Mouse (Mus musculus): ENCODE measurements around the gene Btbd8.

The Btbd8 gene

DNA sequence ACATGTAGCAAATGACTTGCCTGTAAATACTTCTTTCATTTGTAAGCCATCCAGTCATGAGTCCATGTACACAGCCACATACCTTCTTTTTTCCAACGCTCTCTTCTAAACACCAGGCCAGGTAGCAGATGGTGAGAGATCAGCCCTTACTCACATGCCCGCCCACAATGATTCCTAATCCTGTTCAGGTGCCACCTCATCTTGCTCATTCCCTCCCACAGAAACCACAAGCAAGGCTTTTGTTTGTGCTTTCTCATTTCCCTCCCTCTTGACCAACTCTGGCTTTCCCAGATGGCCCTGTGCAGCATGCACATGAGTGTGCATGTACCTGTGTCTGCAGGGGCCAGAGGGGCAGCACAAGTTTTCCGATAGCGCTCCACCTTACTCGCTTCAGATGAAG lies 12.5 kb downstream of the Btbd8 start:
- DNase-seq = no peak

DNA sequence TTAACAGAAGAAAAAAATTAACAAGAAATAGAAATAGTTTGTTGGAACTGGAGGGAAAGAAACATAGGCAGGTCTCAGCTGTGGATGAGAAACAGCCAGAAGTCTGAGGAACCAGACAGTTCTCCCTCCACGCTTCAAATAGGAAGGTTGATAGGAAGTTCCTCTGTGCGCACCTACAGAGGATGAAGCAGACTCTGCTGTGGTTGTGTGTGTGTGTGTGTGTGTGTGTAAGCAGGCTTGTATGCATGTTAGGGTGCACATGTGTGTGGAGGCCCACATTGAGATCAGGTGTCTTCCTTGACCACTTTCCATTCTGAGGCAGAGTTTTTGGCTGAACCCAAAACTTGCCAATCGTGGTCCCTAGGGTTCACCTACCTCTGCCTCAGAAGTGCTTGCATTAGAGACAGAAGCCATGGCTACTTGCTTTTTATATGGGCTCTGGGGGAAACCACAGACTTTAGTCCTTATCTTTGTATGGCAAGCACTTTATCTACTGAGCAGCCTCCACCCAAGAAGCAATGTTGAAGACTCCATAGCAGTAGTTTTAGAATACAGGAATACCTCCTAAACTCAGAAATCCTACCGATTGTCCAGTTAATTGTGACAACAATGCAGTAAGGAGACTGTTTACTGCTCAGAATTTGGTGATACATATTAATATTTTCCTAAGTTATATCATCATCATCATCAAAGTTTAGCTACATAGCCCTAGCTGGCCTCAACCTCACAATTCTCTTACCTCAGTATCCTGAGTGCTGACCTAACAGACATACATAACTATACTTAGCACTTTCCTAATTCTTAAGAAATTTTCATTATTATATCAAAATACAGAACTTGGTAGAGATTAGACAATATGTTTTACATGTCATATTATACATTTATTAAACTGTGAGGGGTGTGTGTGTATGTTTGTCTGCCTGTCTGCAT lies 24.6 kb downstream of the Btbd8 start:
- DNase-seq = no peak

DNA sequence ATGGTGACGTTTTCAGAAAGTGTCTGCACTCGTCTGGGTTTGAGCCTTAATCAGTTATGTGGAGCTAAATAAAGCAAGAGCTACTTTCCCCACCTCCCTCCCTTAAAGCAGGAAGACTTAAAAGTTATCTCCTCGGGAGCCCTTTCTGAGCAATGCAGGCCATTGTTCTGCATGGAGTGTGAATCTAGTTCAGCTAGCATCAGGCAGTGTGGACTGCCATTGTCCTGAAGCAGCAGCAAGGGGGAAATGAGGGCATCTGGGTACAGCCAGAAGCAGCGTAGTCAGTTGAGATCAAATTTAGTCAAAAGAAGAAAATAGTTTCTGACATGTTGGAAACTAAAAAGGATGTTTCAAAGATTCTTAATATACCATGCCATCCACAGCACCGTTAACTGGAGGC lies 28.7 kb downstream of the Btbd8 start:
- DNase-seq = no peak

DNA sequence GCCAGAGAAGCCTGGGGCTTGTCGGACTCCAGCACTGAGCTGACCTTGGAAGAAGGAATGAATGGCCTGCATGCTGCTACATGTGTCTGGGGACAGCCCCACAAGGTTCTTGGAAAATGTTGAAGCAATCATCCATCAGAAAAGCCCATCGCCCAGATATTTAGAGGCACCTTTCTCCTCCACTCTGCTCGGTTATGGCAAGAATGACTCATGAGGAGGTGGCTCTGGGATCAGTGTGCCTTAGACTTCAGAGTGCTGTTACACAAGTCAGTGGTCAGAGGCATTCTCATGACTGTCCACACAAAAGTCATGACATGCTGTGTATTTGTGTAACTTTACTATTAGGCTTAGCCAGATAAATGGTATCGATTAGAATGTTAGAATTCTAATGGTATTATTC lies 29.3 kb downstream of the Btbd8 start:
- no peak for DNase-seq

DNA sequence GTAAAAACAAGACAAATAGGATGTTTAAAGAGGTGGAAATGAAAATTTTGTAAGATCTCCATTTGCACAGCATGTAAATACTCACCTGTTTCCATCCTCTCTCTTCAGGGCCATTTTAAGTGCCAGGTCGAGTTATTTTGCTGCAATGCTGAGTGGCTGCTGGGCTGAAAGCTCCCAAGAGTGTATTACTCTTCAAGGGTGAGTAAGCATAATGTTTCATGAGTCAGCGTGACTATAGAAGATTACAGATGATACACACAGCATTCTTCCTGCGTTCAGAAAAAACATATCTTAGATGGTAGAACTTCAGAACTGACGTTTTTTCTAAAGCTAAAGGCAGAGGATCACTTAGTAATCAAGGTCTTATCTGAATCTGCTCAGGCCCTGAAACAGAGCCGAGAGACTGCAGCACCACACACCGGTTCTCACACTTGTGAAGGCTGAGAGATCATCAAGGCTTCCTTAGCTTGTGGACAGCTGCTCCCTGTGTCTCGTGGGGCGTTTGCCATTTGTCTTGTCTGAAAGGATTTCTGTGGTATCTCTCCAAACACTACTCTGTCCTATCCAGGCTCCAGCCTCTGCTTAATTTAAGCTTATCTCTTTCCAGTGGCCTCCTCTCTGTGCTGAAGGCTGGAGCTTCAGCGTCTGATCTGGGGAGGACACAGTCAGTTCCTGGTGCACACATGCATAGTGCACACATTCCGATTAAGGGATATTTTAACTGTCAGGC lies 33.0 kb downstream of the Btbd8 start:
- DNase-seq = no peak

DNA sequence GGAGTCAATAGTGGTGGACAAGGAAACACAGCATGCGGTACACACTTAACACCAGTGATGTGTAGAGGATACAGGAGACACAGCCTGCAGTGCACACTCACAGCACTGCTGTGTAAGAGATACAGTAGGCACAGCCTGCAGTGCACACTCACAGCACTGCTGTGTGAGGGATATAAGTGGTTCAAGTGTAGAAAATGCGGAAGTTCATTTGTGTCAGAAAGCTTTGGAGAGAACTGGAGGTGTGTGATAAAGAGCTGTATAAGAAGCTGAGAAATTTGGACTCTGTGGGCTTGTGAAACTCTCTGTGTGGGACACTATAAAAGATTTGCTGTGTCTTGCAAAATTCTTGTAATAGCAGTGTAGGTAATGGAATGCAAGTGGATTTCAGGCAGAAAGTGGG lies 42.4 kb downstream of the Btbd8 start:
- DNase-seq = no peak

DNA sequence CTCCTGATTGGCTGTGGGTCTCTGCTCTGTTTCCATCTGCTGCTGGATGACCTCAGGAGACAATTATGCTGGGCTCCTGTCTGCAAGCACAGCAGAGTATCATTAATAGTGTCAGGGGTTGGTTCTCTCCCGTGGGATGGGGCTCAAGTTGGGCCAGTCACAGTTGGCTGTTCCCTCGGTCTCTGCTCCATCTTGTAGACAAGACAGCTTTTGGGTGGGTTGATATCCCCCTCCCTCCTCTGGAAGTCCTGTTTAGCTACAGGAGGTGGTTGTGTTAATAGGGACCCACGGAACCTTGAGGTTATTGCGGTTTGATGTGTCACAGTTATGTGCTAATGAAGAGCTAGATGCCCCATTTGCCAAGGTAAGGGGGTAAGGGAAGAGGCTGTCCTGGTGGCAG lies 51.2 kb downstream of the Btbd8 start:
- DNase-seq = no peak

DNA sequence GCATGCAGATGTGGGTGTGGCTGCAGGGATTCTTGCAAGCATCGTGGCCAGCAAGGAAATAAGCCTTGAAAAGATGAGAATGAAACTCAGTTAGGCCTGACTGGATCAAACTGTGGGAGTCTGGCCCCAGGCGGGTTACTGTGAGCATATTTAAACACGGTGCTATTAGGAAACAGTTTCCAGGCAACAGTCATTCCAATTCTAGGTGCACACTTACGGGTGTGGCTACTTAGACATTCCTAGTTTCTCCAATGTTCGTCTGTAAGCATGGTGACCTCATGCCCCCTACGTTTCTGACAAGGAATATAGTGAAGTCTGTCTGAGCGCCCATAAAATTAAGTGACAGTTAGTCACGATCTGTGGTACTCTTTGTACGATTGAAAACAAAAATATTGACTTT lies 53.2 kb downstream of the Btbd8 start:
- DNase-seq = no peak

DNA sequence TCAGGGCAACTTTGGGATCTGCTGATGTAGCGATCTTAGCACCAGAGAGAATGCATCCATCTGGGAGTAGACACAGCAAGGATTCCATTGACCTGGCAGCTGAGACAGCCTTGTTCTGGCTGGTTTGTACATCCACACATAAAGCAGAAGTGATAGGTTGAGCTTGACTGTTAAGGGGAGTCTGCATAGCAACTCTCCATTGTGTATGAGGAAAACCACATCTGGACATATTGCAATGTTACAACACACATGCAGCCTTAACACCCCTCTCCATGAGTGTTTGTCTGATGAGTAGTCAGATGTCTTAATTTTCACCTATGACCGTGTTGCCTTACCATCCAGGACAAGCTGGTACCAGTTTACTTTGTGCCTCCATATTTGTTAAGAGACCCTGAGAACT lies 54.7 kb downstream of the Btbd8 start:
- no peak for DNase-seq

DNA sequence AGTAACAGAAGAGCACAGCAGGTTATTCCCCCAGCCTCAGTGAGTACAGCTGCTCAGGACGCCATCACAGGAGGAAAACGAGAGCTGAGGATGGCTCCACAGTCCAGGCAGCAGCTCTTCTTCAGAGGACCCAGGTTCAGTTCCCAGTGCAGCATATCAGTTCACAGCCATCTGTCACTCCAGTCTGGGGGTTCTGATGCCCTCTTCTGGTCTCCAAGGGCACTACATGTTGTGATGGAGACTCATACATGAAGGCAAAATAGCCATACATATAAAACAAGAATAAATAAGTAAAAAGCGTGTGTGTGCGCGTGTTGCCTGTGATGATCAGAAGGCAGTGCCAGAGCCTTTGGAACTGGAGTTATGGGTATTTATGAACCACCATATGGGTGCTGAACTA lies 57.0 kb downstream of the Btbd8 start:
- DNase-seq = no peak

DNA sequence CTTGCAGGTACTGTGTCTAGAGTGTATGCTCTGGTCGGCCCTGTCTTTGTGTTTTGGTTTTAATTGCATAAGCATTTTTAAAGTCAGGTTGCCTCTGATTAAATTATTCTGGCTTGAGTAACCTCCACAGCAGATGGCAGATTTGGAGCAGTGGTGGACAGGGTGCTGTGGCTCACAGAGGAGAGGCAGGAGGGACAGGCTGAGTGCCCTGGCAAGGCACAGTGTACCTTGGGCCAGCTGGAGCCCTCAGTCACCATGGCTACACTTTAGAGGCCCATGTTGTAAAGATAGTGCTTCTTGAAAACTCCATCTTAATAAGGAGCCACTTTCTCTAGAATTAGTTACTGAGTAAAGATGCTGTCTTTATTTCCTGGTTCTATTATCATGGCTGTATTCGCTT lies 58.2 kb downstream of the Btbd8 start:
- DNase-seq = no peak

DNA sequence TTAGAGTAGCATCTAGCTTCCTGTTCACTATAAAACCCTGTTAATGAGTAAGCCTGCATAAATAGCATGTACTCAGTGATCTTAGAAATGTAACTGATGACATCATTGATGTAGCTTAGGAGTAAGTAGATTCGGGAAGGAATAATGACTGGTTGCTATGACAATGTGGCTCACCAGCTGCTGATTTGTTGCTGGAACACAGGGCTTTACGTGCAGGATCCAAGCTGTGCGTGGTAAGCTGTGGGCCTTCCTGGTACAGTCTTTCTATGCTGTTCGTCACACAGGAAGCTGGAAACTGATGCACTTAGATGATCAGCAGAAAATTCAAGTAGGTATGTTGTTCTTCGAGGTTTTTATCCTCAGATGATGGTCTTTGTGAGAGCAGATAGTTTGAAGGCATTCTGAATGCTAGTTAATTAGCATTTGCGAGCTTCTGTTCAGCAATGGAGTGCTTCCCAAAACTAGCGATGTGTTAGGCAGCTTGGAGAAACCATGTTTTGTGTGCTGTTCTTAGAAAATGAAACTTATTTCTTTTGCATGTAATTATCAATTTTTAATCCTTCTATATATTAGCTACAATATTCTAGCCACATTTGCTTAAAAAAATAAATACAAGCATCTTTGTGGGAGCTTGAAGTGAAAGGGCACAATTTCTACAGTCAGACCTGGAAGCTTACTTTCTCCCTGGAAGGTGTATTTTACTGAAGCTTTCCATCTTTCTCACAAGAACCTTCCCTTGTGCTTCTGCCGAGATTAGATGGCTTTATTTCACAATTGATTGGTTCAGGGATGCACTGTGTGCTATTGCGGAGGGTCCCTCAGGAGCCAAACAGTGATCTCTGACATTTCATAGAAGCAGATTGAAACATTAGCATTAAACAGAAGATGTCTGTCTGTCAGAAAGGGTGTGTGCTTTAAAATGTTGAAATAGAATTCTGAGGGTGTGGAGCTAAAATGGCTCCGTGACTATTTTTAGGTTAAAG lies 60.0 kb downstream of the Btbd8 start:
- no peak for DNase-seq

DNA sequence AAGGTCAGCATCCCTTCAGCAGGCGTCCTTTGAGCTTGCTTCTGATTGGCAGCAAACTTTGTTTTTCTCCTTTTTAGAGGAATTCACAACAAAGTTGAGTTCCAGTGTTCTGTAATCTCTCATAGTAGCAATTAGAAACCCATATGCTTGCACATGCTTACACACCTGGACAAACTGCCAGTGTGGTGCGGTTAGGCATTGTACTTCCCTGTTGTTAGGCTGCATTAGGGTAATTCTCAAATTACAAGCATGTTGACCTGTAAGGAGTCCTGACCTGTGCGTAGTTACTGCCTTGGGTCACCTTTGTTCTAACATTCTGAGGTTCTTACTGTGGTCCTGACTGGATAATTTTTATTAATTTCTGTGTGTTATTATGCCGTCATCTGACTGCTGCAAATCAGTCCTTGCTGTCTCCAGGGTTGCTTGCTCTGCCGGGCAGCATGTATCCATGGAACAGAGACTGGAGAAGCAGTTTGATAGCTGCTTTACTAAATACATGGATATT lies 61.1 kb downstream of the Btbd8 start:
- no peak for DNase-seq

DNA sequence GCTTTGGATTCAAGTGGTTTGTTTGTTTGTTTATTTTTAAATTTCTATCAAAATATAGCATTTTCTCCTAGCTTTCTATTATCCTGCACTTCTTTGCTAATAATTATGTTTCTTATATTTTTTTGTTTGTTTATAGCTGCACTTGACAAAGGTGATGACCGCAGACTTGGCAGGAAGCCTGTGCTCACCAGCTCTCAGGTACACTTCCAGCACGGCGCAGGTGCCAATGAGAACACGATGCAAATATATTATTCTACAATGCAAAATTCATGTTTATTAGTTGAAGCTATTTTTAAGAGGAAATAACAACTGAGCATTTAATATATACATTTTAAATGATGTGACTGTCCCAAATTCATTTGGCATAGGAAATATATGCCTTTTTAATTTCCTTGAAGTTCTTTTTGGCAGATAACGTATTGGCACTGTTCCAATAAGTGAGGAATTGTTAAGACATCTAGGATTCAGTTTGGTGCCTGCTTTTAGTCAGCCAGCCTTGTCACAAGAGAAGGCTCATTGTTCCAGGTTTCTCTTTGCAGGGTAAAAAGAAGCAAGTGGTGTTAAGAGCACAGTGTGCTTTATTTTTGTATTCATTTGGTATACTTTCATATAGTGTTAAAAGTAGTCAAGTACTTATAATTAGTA lies 62.2 kb downstream of the Btbd8 start:
- no peak for DNase-seq

DNA sequence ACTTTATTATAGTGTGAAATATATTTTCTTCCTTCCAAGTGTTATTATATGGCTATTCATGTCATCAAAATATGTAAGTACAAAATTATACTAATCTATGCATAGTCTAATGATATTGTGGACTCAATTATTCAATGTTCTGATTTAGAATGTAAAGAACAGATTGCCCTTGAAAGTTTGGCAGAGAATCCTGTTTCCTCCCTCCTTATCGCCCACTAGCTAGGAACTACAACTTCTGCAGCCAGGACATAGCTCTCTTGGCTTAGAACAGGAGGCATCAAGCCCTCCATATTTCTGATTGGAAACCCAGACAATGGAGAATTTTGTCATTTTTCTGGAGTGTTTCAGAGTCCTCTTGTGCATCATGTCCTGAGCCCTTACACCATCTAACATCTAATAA lies 62.9 kb downstream of the Btbd8 start:
- no peak for DNase-seq

DNA sequence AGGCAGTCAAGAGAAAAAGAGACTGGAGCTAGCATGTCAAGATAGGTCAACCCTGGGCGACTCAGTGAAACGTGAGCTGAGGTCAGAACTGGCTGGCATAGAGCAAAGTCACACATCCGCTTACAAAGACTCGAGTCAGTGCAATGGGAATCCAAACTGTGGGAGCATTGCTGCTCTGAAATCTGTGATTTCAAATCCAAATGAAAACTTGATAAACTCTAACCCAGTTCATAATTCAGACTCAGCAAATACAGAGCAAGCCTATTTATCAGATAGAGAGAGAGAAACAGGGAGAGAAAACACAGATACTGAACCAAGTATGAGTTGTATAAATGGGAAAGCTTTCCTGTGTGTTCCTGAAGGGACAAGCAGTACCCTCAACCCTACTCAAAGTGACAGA lies 69.5 kb downstream of the Btbd8 start, which contains the start of gene Gm42669:
Gene Gm42669, plus strand, starts transcription at position 301 of the 400 bp plus-strand sequence.
- no peak for DNase-seq

DNA sequence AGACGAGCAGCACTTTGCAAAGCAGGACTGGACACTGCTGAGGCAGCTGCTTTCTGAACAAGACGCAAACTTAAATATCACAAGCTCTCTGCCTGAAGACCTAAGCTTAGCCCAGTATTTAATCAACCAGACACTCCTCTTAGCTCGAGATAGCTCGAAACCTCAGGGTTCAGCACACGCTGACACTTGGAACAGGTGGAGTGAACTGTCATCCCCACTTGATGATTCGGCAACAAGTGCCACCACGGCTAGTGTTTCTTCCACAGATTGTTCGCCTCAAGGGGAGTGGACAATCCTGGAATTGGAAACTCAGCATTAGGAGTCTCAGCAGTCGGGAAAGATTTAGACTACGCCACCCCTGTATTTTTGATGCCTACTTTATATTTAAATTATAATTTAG lies 72.7 kb downstream of the Btbd8 start:
- no peak for DNase-seq

DNA sequence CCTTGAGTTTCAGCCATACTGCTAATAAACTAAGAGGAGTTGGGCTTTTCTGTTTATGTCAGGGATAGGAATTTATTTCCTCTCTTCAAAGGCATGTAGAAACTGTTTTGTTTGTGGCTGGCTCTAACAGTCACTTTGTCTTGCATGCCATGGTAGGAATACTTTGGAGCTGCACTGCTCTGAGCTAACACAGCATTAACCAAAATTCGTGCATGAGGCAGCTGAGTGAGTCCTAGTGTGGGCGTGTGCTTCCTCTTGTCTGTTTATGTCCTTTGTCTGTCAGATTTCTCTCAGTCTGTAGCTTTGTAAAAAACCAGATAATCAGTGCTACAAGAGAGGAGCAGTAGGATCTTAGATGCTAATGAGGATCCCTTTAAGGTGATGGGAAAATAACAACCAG lies 73.5 kb downstream of the Btbd8 start:
- no peak for DNase-seq

DNA sequence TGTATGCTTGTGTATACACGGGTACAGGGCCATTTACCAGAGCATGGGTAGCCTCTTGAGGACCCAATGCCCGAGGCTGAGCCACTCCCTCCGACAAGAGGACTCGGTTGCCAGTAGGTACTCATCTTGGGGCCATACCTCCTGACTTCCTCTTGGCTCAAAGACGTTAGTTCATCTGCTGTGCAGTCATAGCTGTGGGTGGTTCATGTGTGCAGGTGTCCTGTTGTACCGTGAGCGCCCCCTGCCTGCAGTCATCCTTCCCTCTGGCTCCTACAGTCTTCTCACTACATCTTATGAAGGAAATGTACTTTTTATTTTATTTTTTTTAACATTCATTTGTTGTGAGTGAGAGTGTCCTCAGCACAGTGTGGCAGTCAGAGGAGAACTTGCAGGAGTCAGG lies 75.8 kb downstream of the Btbd8 start:
- DNase-seq = peak; percentile 52 to 72

DNA sequence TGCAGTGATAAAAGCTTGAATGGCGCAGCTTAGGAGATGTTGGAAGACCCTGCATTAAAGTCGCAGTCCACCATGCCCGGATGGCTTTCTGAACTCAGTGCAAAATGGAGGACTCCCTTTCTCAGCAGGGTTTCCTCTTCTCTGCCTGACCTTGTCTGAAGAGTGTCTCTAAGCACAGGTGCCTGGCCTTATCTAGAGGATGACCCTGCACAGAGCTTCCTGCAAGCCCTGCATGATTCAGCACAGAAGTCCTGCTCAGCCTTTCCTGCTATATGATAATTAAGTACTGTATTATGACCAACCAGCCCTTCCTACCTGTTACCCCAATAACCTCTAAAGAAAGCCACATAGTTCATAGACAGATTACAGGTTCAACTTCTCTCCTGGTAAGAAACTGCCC lies 77.7 kb downstream of the Btbd8 start:
- DNase-seq = no peak

DNA sequence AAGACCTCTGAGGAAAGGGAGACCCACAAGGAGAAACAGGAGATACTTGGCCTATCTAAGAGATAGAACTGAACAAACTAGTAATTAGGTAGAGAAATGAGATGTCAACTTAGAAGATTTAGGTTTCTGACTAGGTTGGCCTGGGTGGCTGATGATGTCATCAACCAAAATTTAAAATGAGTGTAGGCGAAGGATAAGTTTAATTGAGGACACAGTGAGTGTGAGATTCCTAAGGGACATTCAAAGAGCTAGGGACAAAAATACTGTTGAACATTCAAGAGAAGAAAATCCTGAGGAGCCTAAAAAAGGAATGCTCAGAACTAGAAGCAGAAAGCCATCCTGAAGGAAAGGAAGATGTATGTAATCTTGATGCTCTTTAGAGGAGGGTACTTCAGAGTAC lies 78.3 kb downstream of the Btbd8 start:
- no peak for DNase-seq

DNA sequence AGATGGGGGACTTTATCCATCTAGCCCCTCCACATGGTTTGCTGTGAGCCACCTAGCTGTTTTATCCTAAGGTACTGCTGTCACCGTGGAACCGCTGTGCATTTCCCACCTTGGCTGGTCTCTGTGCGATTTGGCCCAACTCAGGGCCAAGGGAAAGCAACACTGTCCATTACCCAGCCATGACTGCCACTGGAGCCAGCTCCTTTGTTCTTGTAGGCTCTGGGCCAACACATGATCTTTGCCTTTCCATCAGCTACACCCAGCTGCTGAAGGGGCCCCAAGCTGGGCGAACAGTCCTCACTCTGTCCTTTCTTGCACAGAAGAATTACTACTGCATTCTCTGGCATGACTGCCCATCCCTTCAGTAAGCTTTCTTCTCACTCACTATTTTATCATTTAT lies 80.8 kb downstream of the Btbd8 start:
- no peak for DNase-seq

Measured in kidney, postnatal 25 days (tissue).